Comparison of ENCODE assay signal across 8 mouse cellular contexts in genomic region chr4:101446606-101447005, GRCm38 (mm10). TPM values are rescaled to one million over a fixed set of nuclear protein-coding genes. Genes with fewer than 3 reads are reported as not detected.
A peak's percentile ranks its signal among the peaks of the same experiment; 100 is the strongest.
DNase-seq lines count a peak whose midpoint lies in the region; TF ChIP-seq lines count a peak whose summit lies in the region.
"Not testable (repeated sequence)": the region's sequence is repeated elsewhere in the genome, so short reads cannot be mapped to it uniquely, and the experiment has no call there.
"Had no signal": no experiment of that assay in that cellular context is flagged by ENCODE, and none has a peak within 500 bp of the region (broad histone marks: within the 10 kb centered on the region; RNA-seq: fewer than 3 reads in every experiment).

No protein-coding gene starts in this region.

- not testable (repeated sequence) for H3K27me3 ChIP-seq in ES-Bruce4 (ENCODE audit: control insufficient read depth, insufficient read depth, low read length, poor library complexity, severe bottlenecking)

- in situ Hi-C loops in ES-E14 (cut with MboI; ENCODE audit: low sequenced_read_pairs in 2 of 2, unreplicated experiment in 2 of 2): not testable (repeated sequence)

- TF ChIP-seq POLR2A in ES-Bruce4 (IDR thresholded peaks at IDR 0.05; ENCODE audit: insufficient read depth, low read length): not testable (repeated sequence)

- H3K27ac ChIP-seq in ES-Bruce4 (ENCODE audit: insufficient read depth, low read length) (peak overlapping the region; percentile 66), ES-E14 (ENCODE audit: insufficient read depth, low read depth, low read length, poor library complexity, severe bottlenecking) (peak overlapping the region; percentile 69; the same call in 1 of the 2 replicates)

- TF ChIP-seq EP300 in ES-Bruce4 (IDR thresholded peaks at IDR 0.05; ENCODE audit: insufficient read depth, low read depth, low read length): 0 out of 2 replicates have a peak, but pooled peaks have one; percentile 36

- DNase-seq in ES-CJ7 (ENCODE audit: low read depth, low spot score): peak; percentile 45
- DNase-seq in ES-E14 (ENCODE audit: low read depth, low spot score): not testable (repeated sequence)
- DNase-seq in R1 (ENCODE audit: low read depth, low spot score): peak; percentile 67
- DNase-seq in ZHBTc4 (ENCODE audit: low read depth, low spot score): peak; percentile 73

- not testable (repeated sequence) for H3K9ac ChIP-seq in ES-Bruce4 (ENCODE audit: low read depth, poor library complexity, severe bottlenecking); ES-E14 (ENCODE audit: insufficient read depth, low read depth, low read length, poor library complexity, severe bottlenecking)

- H3K4me3 ChIP-seq in ES-Bruce4 (ENCODE audit: low read depth, low read length); ES-E14 (ENCODE audit: insufficient read depth in 1 of 2, low read depth in 1 of 2, low read length in 2 of 2, poor library complexity in 1 of 2, severe bottlenecking in 1 of 2): not testable (repeated sequence)

- not testable (repeated sequence) for H3K4me1 ChIP-seq in ES-Bruce4 (ENCODE audit: control insufficient read depth, insufficient read depth, low read length); ES-E14 (ENCODE audit: control insufficient read depth in 2 of 2, insufficient read depth in 2 of 2, low read length in 2 of 2, poor library complexity in 1 of 2)

- TF ChIP-seq CTCF in ES-Bruce4 (IDR thresholded peaks at IDR 0.05; ENCODE audit: low read depth, low read length): not testable (repeated sequence)

- H3K9me3 ChIP-seq in ES-Bruce4 (replicated peaks; ENCODE audit: control insufficient read depth, insufficient read depth, low read length, poor library complexity, severe bottlenecking); ES-E14 (ENCODE audit: control insufficient read depth, insufficient read depth, low read depth, low read length): not testable (repeated sequence)

- H3K36me3 ChIP-seq in ES-Bruce4 (ENCODE audit: control insufficient read depth, insufficient read depth, low read length, poor library complexity, severe bottlenecking); ES-E14 (ENCODE audit: control insufficient read depth, insufficient read depth, low read length, poor library complexity, severe bottlenecking): not testable (repeated sequence)

RNA-seq across cellular contexts. Expression of gene Ak4, which starts 27.5 kb away (rescaled TPM):
- 61.4 and 62.7 TPM in 2 replicates for polyA plus RNA-seq in ES-Bruce4 (2011; ENCODE audit: insufficient read depth, insufficient read length, low read depth, missing spikeins)
- total RNA-seq in ES-E14 (2012; rRNA removed): 46.6 and 48.1 TPM in 2 replicates
- total RNA-seq: G1E had no signal
- polyA plus RNA-seq: G1E had no signal

RNA-seq across cellular contexts. Expression of gene Dnajc6, which starts 49.8 kb away (rescaled TPM):
- polyA plus RNA-seq in ES-Bruce4 (2011; ENCODE audit: insufficient read depth, insufficient read length, low read depth, missing spikeins): 11.3 and 15.5 TPM in 2 replicates
- 7.2 and 10.1 TPM in 2 replicates for total RNA-seq in ES-E14 (2012; rRNA removed)
- total RNA-seq: CH12.LX had no signal
- polyA plus RNA-seq: C2C12, G1E had no signal
